Mouse (Mus musculus) G1E (cell line): ENCODE results near the gene Rhbdf2. TPM values are rescaled to one million over a fixed set of nuclear protein-coding genes. Genes with fewer than 3 reads are reported as not detected.
A peak's percentile ranks its signal among the peaks of the same experiment; 100 is the strongest.

ENCODE experiments used
- ATAC-seq: 2 replicates; pipeline ENCODE4 v1.8.0; 2016; ENCODE audit warnings: mild to moderate bottlenecking; ENCODE audit not compliant: insufficient number of reproducible peaks, poor library complexity, low FRiP score, severe bottlenecking; ENCODE audit errors: extremely low read depth
- DNase-seq: peaks from one replicate; pipeline ENCODE4 v3.0.0; 2012; ENCODE audit warnings: low spot score
- H3K27me3 ChIP-seq: 2 replicates; pipeline ENCODE4 v1.6.1; 2012; ENCODE audit warnings: mild to moderate bottlenecking, low read length, inconsistent platforms; ENCODE audit not compliant: insufficient read depth
- H3K36me3 ChIP-seq: replicated peaks from 2 replicates; pipeline ENCODE3; 2012; ENCODE audit warnings: mild to moderate bottlenecking, inconsistent platforms
- H3K4me1 ChIP-seq: 2 replicates; pipeline ENCODE4 v1.6.1; 2012; ENCODE audit warnings: low read depth, low read length, inconsistent platforms, mixed read lengths; ENCODE audit not compliant: insufficient read depth
- H3K4me3 ChIP-seq: 2 replicates; pipeline ENCODE4 v1.5.1; 2012; ENCODE audit warnings: low read depth, mild to moderate bottlenecking, inconsistent platforms, low read length, moderate library complexity, mixed read lengths
- H3K9me3 ChIP-seq: replicated peaks from 2 replicates; pipeline ENCODE4 v1.6.1; 2012; ENCODE audit warnings: inconsistent platforms
- CTCF ChIP-seq: IDR thresholded peaks from 2 replicates; pipeline ENCODE4 v1.5.1; 2012; ENCODE audit warnings: low read depth, low read length, inconsistent platforms, mixed read lengths
- GATA1 ChIP-seq: IDR thresholded peaks from 2 replicates; pipeline ENCODE4 v1.6.1; 2012; ENCODE audit warnings: borderline replicate concordance, low read length, inconsistent platforms, mixed read lengths
- GATA2 ChIP-seq: IDR thresholded peaks from 2 replicates; pipeline ENCODE4 v1.6.1; 2012; ENCODE audit warnings: low read depth, low read length, inconsistent platforms, borderline replicate concordance
- POLR2AphosphoS5 ChIP-seq: IDR thresholded peaks from 2 replicates; pipeline ENCODE4 v1.6.1; 2012; ENCODE audit warnings: low read depth, low read length, inconsistent platforms; ENCODE audit not compliant: insufficient replicate concordance
- TAL1 ChIP-seq: conservative IDR thresholded peaks from 2 replicates; pipeline ENCODE4 v1.6.1; 2012; ENCODE audit warnings: low read depth, low read length, inconsistent platforms, mixed read lengths
- polyA plus RNA-seq: library from polyadenylated mRNA; stranded (reverse); fragments of >175 nt; gene quantifications from 2 replicates; pipeline ENCODE4 v1.2.3, GENCODE M21; 2012
- total RNA-seq, 2 experiments: library from RNA; stranded (forward) in 1 of 2; stranded (reverse) in 1 of 2; fragments of 200-1000 nt in 1 of 2; fragments of >200 nt in 1 of 2; fragmentation: Nextera tagmentation in 1 of 2; gene quantifications; 2 replicates each; pipeline ENCODE4 v1.2.3; 2014 to 2017

The Rhbdf2 gene
- total and polyA plus RNA-seq, 3 experiments: 1.9 to 5.6 (median 4.2) TPM

- DNase-seq: peak; percentile 69
- TF ChIP-seq TAL1 (no peak), CTCF (peak; percentile 99)
- H3K9me3 ChIP-seq: no peaks in the 10 kb centered on the region
- H3K36me3 ChIP-seq: no peaks in the 10 kb centered on the region
- H3K4me3 ChIP-seq: no peak overlapping the region
- H3K4me1 ChIP-seq: peaks cover 39% of the 10 kb centered on the region
- ATAC-seq: peak; percentile 54; the same call in 1 of the 2 replicates
- H3K27me3 ChIP-seq: peaks cover 73% of the 10 kb centered on the region
Measured at GRCm38 (mm10) chr11:116592428-116592827, 34.4 kb downstream of the Rhbdf2 start.

- no peaks in the 10 kb centered on the region for H3K36me3 ChIP-seq
- H3K9me3 ChIP-seq: no peaks in the 10 kb centered on the region
- no peak for TF ChIP-seq GATA2
- no peak for TF ChIP-seq GATA1
- no peak for TF ChIP-seq TAL1
- TF ChIP-seq POLR2AphosphoS5: no peak
- no peak for TF ChIP-seq CTCF
- H3K4me1 ChIP-seq: peaks cover 45% of the 10 kb centered on the region
- H3K4me3 ChIP-seq: no peak overlapping the region
- ATAC-seq (no peak), DNase-seq (no peak)
- peaks cover 71% of the 10 kb centered on the region for H3K27me3 ChIP-seq
Measured at GRCm38 (mm10) chr11:116591621-116592020, 35.2 kb downstream of the Rhbdf2 start.

- ATAC-seq (no peak), DNase-seq (no peak)
- H3K27me3 ChIP-seq: peaks cover 70% of the 10 kb centered on the region
- H3K4me1 ChIP-seq: peaks cover 47% of the 10 kb centered on the region
- no peaks in the 10 kb centered on the region for H3K9me3 ChIP-seq
- no peak for TF ChIP-seq POLR2AphosphoS5
- TF ChIP-seq GATA2: no peak
- no peak overlapping the region for H3K4me3 ChIP-seq
- no peaks in the 10 kb centered on the region for H3K36me3 ChIP-seq
Measured at GRCm38 (mm10) chr11:116589574-116589973, 37.2 kb downstream of the Rhbdf2 start.

- TF ChIP-seq GATA2 (no peak), CTCF (no peak), POLR2AphosphoS5 (no peak), TAL1 (no peak)
- DNase-seq (no peak), ATAC-seq (no peak)
- Histone ChIP-seq H3K4me1 (peaks cover 47% of the 10 kb centered on the region), H3K27me3 (peaks cover 68% of the 10 kb centered on the region), H3K9me3 (no peaks in the 10 kb centered on the region), H3K4me3 (no peak overlapping the region), H3K36me3 (no peaks in the 10 kb centered on the region)
Measured at GRCm38 (mm10) chr11:116589020-116589531, 37.7 kb downstream of the Rhbdf2 start.

GRCm38 (mm10) chr11:116586801-116587631 is 39.8 kb downstream of the Rhbdf2 start:
- H3K36me3 ChIP-seq: no peaks in the 10 kb centered on the region
- H3K9me3 ChIP-seq: no peaks in the 10 kb centered on the region
- peaks cover 41% of the 10 kb centered on the region for H3K4me1 ChIP-seq
- ATAC-seq (no peak), DNase-seq (peak; percentile 49)
- TF ChIP-seq GATA1: no peak
- TF ChIP-seq GATA2: no peak
- TF ChIP-seq CTCF: peak; percentile 99
- TF ChIP-seq POLR2AphosphoS5: no peak
- 0 out of 2 replicates have a peak overlapping the region, but pooled peaks have one; percentile 2 for H3K4me3 ChIP-seq
- peaks cover 65% of the 10 kb centered on the region for H3K27me3 ChIP-seq

- DNase-seq (no peak), ATAC-seq (no peak)
- Histone ChIP-seq H3K4me1 (peaks cover 40% of the 10 kb centered on the region), H3K27me3 (peaks cover 61% of the 10 kb centered on the region), H3K4me3 (0 out of 2 replicates have a peak within 1 kb of the TSS, but pooled peaks have one; percentile 2), H3K9me3 (no peaks in the 10 kb centered on the region), H3K36me3 (no peaks in the 10 kb centered on the region)
- no peak for TF ChIP-seq GATA2
- TF ChIP-seq POLR2AphosphoS5: no peak
- TF ChIP-seq TAL1: no peak
- TF ChIP-seq GATA1: no peak
- TF ChIP-seq CTCF: no peak
Measured at GRCm38 (mm10) chr11:116586310-116586709, 40.5 kb downstream of the Rhbdf2 start, which contains the start of gene Aanat. Gene Aanat, plus strand, starts transcription at chr11:116586432.

GRCm38 (mm10) chr11:116585682-116586081 is 41.1 kb downstream of the Rhbdf2 start:
- H3K9me3 ChIP-seq: no peaks in the 10 kb centered on the region
- DNase-seq: no peak
- TF ChIP-seq GATA1 (no peak), TAL1 (no peak), POLR2AphosphoS5 (no peak), GATA2 (no peak), CTCF (no peak)
- no peak overlapping the region for H3K4me3 ChIP-seq
- no peak for ATAC-seq
- H3K27me3 ChIP-seq: peaks cover 57% of the 10 kb centered on the region
- H3K4me1 ChIP-seq: peaks cover 42% of the 10 kb centered on the region
- no peaks in the 10 kb centered on the region for H3K36me3 ChIP-seq
